Mouse (Mus musculus) midbrain, embryonic 10.5 days (tissue): ENCODE measurements around the gene Serpina9. TPM values are rescaled to one million over a fixed set of nuclear protein-coding genes. Genes with fewer than 3 reads are reported as not detected.

Experiments
- DNase-seq: peaks from one replicate; pipeline ENCODE4 v3.0.0-alpha.2; 2017; ENCODE audit warnings: low spot score
- H3K27ac ChIP-seq: fragments of 300-500 bp; sonication (generic); replicated peaks from 2 replicates; pipeline ENCODE4 v1.5.1; 2016; ENCODE audit warnings: mild to moderate bottlenecking
- H3K27me3 ChIP-seq: fragments of 300-500 bp; sonication (generic); 2 replicates; pipeline ENCODE4 v1.6.1; 2016; ENCODE audit warnings: low read depth, mild to moderate bottlenecking; ENCODE audit not compliant: poor library complexity, severe bottlenecking
- H3K36me3 ChIP-seq: fragments of 300-500 bp; sonication (generic); 2 replicates; pipeline ENCODE4 v1.6.1; 2016; ENCODE audit warnings: mild to moderate bottlenecking, moderate library complexity
- H3K4me1 ChIP-seq: fragments of 300-500 bp; sonication (generic); 2 replicates; pipeline ENCODE4 v1.6.1; 2016
- H3K4me3 ChIP-seq: fragments of 300-500 bp; sonication (generic); 2 replicates; pipeline ENCODE4 v1.5.1; 2016; ENCODE audit warnings: mild to moderate bottlenecking, moderate library complexity
- H3K9me3 ChIP-seq: fragments of 300-500 bp; sonication (generic); replicated peaks from 2 replicates; pipeline ENCODE4 v1.6.1; 2016; ENCODE audit warnings: mild to moderate bottlenecking
- WGBS: fragments of 180-500 bp; shearing (Covaris S2); methylation state at CpG from one replicate; pipeline ENCODE4 v1.1.7; 2016; 5-methylcytosine and 5-hydroxymethylcytosine counted together
- polyA plus RNA-seq: library from polyadenylated mRNA; unstranded; fragments of >200 nt; fragmentation: Nextera tagmentation; extraction: Ambion mirVana; gene quantifications from 2 replicates; pipeline ENCODE4 v1.2.1, GENCODE M21; 2016

Gene Serpina9
- polyA plus RNA-seq, 1 experiment from 2014 or later: not detected

GRCm38 (mm10) chr12:103984935-103985334, 28.6 kb downstream of the Serpina9 start:
- Histone ChIP-seq H3K27ac (no peak overlapping the region), H3K27me3 (no peaks in the 10 kb centered on the region), H3K36me3 (no peaks in the 10 kb centered on the region), H3K4me1 (no peaks in the 10 kb centered on the region), H3K4me3 (no peak overlapping the region), H3K9me3 (no peaks in the 10 kb centered on the region)
- peak; percentile 29 for DNase-seq
- WGBS: 70% methylated on average over 4 of the region's 4 CpGs

- WGBS: 83% methylated on average over 7 of the region's 7 CpGs
Observed at GRCm38 (mm10) chr12:103981646-103982360, 31.8 kb downstream of the Serpina9 start.

DNA sequence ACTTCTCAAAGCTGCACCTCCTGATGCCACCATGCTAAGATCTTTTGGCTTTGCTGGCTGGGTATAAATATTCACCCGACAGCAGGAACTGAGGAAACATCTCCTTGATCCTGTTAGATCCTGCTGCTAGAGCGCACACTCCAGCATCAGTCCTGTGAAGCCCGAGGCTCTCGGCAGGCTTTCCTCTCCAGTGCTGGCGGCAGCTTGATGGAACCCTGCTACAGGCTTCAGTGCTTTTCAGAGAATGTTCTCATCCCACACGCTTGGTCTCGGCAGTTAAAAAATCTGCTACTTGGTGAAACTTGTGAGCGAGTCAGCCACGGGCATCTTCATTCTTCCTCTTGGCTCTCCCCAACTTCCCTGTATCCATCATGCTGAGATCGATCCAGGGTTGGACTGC, 35.3 kb downstream of the Serpina9 start:
- H3K4me3 ChIP-seq: no peak overlapping the region
- DNase-seq: no peak
- H3K36me3 ChIP-seq: no peaks in the 10 kb centered on the region
- 91% methylated on average over 10 of the region's 10 CpGs for WGBS
- H3K27ac ChIP-seq: no peak overlapping the region
- H3K27me3 ChIP-seq: no peaks in the 10 kb centered on the region
- H3K4me1 ChIP-seq: no peaks in the 10 kb centered on the region
- H3K9me3 ChIP-seq: no peaks in the 10 kb centered on the region

More at GRCm38 (mm10) chr12:103981646-103982360, 31.8 kb downstream of the Serpina9 start:
- DNase-seq: no peak
- H3K27me3 ChIP-seq: no peaks in the 10 kb centered on the region
- H3K4me3 ChIP-seq: no peak overlapping the region
- H3K9me3 ChIP-seq: no peaks in the 10 kb centered on the region
- no peaks in the 10 kb centered on the region for H3K4me1 ChIP-seq
- H3K36me3 ChIP-seq: no peaks in the 10 kb centered on the region
- H3K27ac ChIP-seq: no peak overlapping the region

DNA sequence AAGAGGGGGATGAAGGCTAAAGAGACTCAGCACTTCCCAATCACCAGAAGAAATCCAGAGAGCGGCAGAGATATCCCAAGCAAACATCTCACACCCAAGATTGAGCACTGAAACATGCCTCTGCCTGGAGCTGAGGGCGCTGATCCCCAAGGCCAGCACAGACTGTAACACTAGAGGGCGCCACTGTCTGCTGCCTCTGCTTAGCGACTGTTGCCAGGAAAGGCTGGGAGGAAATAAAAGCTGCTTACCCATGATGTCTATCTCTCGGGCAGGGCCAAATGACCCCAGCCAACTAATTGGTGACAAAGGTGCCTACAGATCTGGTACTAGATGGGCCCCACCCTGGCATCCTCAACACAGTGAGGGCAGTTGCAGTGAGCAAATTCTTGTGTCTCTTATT, 35.7 kb downstream of the Serpina9 start:
- H3K4me1 ChIP-seq: no peaks in the 10 kb centered on the region
- DNase-seq: peak; percentile 36
- no peaks in the 10 kb centered on the region for H3K36me3 ChIP-seq
- 33% methylated on average over 5 of the region's 5 CpGs for WGBS
- H3K4me3 ChIP-seq: no peak overlapping the region
- no peaks in the 10 kb centered on the region for H3K27me3 ChIP-seq
- H3K27ac ChIP-seq: no peak overlapping the region
- no peaks in the 10 kb centered on the region for H3K9me3 ChIP-seq

GRCm38 (mm10) chr12:103977060-103977459, 36.5 kb downstream of the Serpina9 start:
- 68% methylated on average over 3 of the region's 3 CpGs for WGBS
- no peak overlapping the region for H3K4me3 ChIP-seq
- no peak for DNase-seq
- no peaks in the 10 kb centered on the region for H3K9me3 ChIP-seq
- H3K27ac ChIP-seq: no peak overlapping the region
- no peaks in the 10 kb centered on the region for H3K36me3 ChIP-seq
- no peaks in the 10 kb centered on the region for H3K4me1 ChIP-seq
- H3K27me3 ChIP-seq: no peaks in the 10 kb centered on the region

DNA sequence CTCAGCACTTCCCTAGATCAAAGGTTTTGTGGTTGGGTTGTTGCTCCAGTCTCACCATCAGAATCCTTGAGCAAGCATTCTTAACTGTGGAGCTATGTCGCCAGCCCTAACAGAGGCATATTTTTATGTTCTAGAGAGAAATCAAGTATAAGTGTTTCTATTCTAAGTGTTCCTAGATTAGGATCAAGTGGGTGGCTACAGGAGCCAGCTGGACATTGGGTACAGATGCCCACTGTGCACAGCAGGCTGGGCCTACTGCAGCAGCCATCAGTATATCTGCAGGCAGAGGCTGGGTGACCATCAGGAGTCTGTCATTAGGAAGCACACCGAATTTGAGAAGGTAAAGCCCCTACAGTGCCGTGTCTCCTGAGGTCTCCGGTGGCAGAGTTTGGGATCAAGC, 42.5 kb downstream of the Serpina9 start:
- peaks cover 21% of the 10 kb centered on the region; the same call in 1 of the 2 replicates for H3K9me3 ChIP-seq
- no peak overlapping the region for H3K4me3 ChIP-seq
- no peak overlapping the region for H3K27ac ChIP-seq
- no peak for DNase-seq
- 94% methylated on average over 4 of the region's 4 CpGs for WGBS
- H3K4me1 ChIP-seq: no peaks in the 10 kb centered on the region
- H3K36me3 ChIP-seq: no peaks in the 10 kb centered on the region
- no peaks in the 10 kb centered on the region for H3K27me3 ChIP-seq

GRCm38 (mm10) chr12:103969577-103970116, 43.9 kb downstream of the Serpina9 start:
- DNase-seq: no peak
- H3K4me3 ChIP-seq: no peak overlapping the region
- WGBS: 90% methylated on average over 9 of the region's 9 CpGs
- no peaks in the 10 kb centered on the region for H3K4me1 ChIP-seq
- H3K27me3 ChIP-seq: no peaks in the 10 kb centered on the region
- no peak overlapping the region for H3K27ac ChIP-seq
- peaks cover 35% of the 10 kb centered on the region; the same call in 1 of the 2 replicates for H3K9me3 ChIP-seq
- no peaks in the 10 kb centered on the region for H3K36me3 ChIP-seq

- DNase-seq: no peak
- Histone ChIP-seq H3K27ac (no peak overlapping the region), H3K4me3 (no peak overlapping the region), H3K4me1 (no peaks in the 10 kb centered on the region), H3K9me3 (peaks cover 50% of the 10 kb centered on the region; the same call in 1 of the 2 replicates), H3K27me3 (no peaks in the 10 kb centered on the region), H3K36me3 (no peaks in the 10 kb centered on the region)
- WGBS: 80% methylated on average over 3 of the region's 3 CpGs
Observed at GRCm38 (mm10) chr12:103966761-103967160, 46.8 kb downstream of the Serpina9 start.

GRCm38 (mm10) chr12:103963288-103963687, 50.3 kb downstream of the Serpina9 start:
- no peaks in the 10 kb centered on the region for H3K4me1 ChIP-seq
- no peaks in the 10 kb centered on the region for H3K27me3 ChIP-seq
- no peak overlapping the region for H3K27ac ChIP-seq
- no peak overlapping the region for H3K4me3 ChIP-seq
- H3K9me3 ChIP-seq: peaks cover 43% of the 10 kb centered on the region
- DNase-seq: no peak
- H3K36me3 ChIP-seq: no peaks in the 10 kb centered on the region
- 88% methylated on average over 4 of the region's 4 CpGs for WGBS

GRCm38 (mm10) chr12:103962860-103963259, 50.7 kb downstream of the Serpina9 start:
- Histone ChIP-seq H3K27me3 (no peaks in the 10 kb centered on the region), H3K27ac (no peak overlapping the region), H3K4me3 (no peak overlapping the region), H3K36me3 (no peaks in the 10 kb centered on the region), H3K4me1 (no peaks in the 10 kb centered on the region), H3K9me3 (peaks cover 43% of the 10 kb centered on the region)
- DNase-seq: no peak
- 94% methylated on average over 8 of the region's 8 CpGs for WGBS

DNA sequence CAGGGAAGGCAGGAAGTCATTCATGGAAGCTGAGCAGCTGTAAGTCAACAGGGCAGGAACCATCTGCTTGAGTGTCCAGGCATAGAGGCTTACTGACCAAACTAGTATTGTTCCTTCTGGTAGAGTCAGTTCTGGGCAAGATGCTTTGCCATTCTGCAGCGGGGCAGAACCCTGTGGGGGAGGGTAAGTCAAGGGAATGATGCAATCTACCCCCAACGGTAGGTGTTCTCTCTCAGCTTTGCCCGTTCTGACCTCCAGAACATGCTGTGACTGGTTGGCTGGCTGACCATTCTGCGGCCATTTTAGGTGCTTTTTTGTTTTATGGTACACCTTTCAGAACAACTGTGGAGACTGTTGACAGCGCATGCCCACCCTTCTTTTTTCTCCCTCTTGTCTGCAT, 51.2 kb downstream of the Serpina9 start:
- no peak overlapping the region for H3K4me3 ChIP-seq
- H3K9me3 ChIP-seq: peaks cover 43% of the 10 kb centered on the region
- H3K4me1 ChIP-seq: no peaks in the 10 kb centered on the region
- WGBS: 89% methylated on average over 5 of the region's 5 CpGs
- H3K27ac ChIP-seq: no peak overlapping the region
- H3K36me3 ChIP-seq: no peaks in the 10 kb centered on the region
- no peaks in the 10 kb centered on the region for H3K27me3 ChIP-seq
- no peak for DNase-seq

GRCm38 (mm10) chr12:103961716-103962115, 51.8 kb downstream of the Serpina9 start:
- no peak overlapping the region for H3K27ac ChIP-seq
- no peaks in the 10 kb centered on the region for H3K27me3 ChIP-seq
- no peaks in the 10 kb centered on the region for H3K36me3 ChIP-seq
- no peaks in the 10 kb centered on the region for H3K4me1 ChIP-seq
- DNase-seq: no peak
- 82% methylated on average over 1 of the region's 1 CpGs for WGBS
- no peak overlapping the region for H3K4me3 ChIP-seq
- peaks cover 43% of the 10 kb centered on the region for H3K9me3 ChIP-seq

GRCm38 (mm10) chr12:103958798-103959197, 54.8 kb downstream of the Serpina9 start, which contains the start of gene Serpina1e:
Gene Serpina1e, minus strand, starts transcription at chr12:103958975.
- WGBS: 76% methylated on average over 3 of the region's 3 CpGs
- Histone ChIP-seq H3K4me3 (no peak within 1 kb of the TSS), H3K27ac (no peak within 1 kb of the TSS), H3K9me3 (peaks cover 25% of the 10 kb centered on the region), H3K4me1 (no peaks in the 10 kb centered on the region), H3K27me3 (no peaks in the 10 kb centered on the region), H3K36me3 (no peaks in the 10 kb centered on the region)
- no peak for DNase-seq
